Comparison of ENCODE assay signal across 17 mouse cellular contexts in the genomic region with DNA sequence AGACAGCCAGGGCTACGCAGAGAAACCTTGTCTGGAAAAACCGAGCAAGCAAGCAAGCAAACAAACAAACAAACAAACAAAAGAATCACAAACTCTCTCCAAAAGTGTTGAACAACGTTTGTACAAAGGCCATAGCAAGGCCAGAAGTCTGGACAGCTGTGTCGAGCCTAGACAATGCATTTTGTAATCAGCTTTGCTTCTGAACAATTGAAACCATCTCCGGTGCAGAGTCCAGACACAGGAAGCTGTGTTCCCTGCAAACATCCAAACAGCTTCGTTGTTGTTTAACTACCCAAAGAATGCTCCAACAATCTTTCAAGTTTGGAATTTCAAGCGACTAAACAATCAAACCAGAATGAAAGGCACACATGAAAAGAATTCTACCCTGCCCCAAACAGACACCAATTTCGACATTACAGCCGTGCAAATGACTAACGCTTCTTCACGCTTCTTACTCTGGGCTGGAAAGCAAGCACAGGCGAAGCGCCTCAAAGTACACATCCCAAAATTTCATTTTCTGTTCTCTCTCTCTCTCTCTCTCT. TPM values are rescaled to one million over a fixed set of nuclear protein-coding genes. Genes with fewer than 3 reads are reported as not detected.
DNase-seq lines count a peak whose midpoint lies in the region; ATAC-seq and TF ChIP-seq lines count a peak whose summit lies in the region.
"Had no signal": no experiment of that assay in that cellular context is flagged by ENCODE, and none has a peak within 500 bp of the region (broad histone marks: within the 10 kb centered on the region; RNA-seq: fewer than 3 reads in every experiment).

No protein-coding gene starts in this region.

- no peak for DNase-seq in gastrocnemius, adult 2 months
- DNase-seq in gastrocnemius, postnatal 25 days, result no peak
- DNase-seq in kidney, postnatal 14 days, result peak; percentile 46
- peak; percentile 81 for DNase-seq in midbrain, embryonic 11.5 days (ENCODE audit: low spot score, missing footprints)
- peak; percentile 61 for DNase-seq in yolk sac, embryonic 10.5 days (ENCODE audit: low spot score)
- DNase-seq in cerebellum, adult 9-10 months, result no peak
- DNase-seq: cerebellum, adult 11-12 months; gastrocnemius, postnatal 36 days; lung, postnatal 14 days; midbrain, embryonic 14.5 days; thymus, adult 18-20 months had no signal

- no peak for TF ChIP-seq CTCF in gastrocnemius, adult 2 months (IDR thresholded peaks at IDR 0.05)

- H3K36me3 ChIP-seq in kidney, embryonic 16.5 days (ENCODE audit: insufficient read depth, low read length), result no peaks in the 10 kb centered on the region; the same call in 1 of the 2 replicates
- no peaks in the 10 kb centered on the region for H3K36me3 ChIP-seq in midbrain, embryonic 11.5 days (ENCODE audit: control insufficient read depth, insufficient read depth, low read length)
- no peaks in the 10 kb centered on the region for H3K36me3 ChIP-seq in midbrain, embryonic 15.5 days (replicated peaks)
- H3K36me3 ChIP-seq: embryonic facial prominence, embryonic 15.5 days had no signal

- 86% methylated on average over 13 of the region's 13 CpGs for WGBS in kidney, embryonic 16.5 days
- 77% methylated on average over 13 of the region's 13 CpGs for WGBS in midbrain, embryonic 11.5 days
- 75% methylated on average over 13 of the region's 13 CpGs for WGBS in midbrain, embryonic 15.5 days

- no peak overlapping the region for H3K4me2 ChIP-seq in kidney, embryonic 16.5 days (replicated peaks; ENCODE audit: low read depth, low read length)
- H3K4me2 ChIP-seq in midbrain, embryonic 11.5 days, result no peak overlapping the region
- no peak overlapping the region for H3K4me2 ChIP-seq in midbrain, embryonic 15.5 days
- H3K4me2 ChIP-seq: embryonic facial prominence, embryonic 15.5 days had no signal

- H3K9me3 ChIP-seq in kidney, embryonic 16.5 days (ENCODE audit: low read length), result no peaks in the 10 kb centered on the region
- H3K9me3 ChIP-seq in midbrain, embryonic 11.5 days (ENCODE audit: control insufficient read depth, low read length), result no peaks in the 10 kb centered on the region
- no peaks in the 10 kb centered on the region for H3K9me3 ChIP-seq in midbrain, embryonic 15.5 days
- H3K9me3 ChIP-seq: embryonic facial prominence, embryonic 15.5 days had no signal

- intact Hi-C loops in gastrocnemius, adult 2 months (cut with DNase I), result loop anchor here (5.0 kb wide), 1 partner anchor 35 kb away; no protein-coding TSS in a partner anchor

- peaks cover 20% of the 10 kb centered on the region for H3K4me1 ChIP-seq in kidney, embryonic 16.5 days (ENCODE audit: insufficient read depth, low read length)
- H3K4me1 ChIP-seq in midbrain, embryonic 11.5 days (ENCODE audit: control insufficient read depth, insufficient read depth, low read length), result peaks cover 4% of the 10 kb centered on the region
- peaks cover 9% of the 10 kb centered on the region; the same call in 1 of the 2 replicates for H3K4me1 ChIP-seq in midbrain, embryonic 15.5 days
- H3K4me1 ChIP-seq: embryonic facial prominence, embryonic 15.5 days had no signal

- peak overlapping the region; percentile 70 for H3K27ac ChIP-seq in gastrocnemius, adult 2 months
- H3K27ac ChIP-seq in kidney, embryonic 16.5 days (ENCODE audit: low read length), result no peak overlapping the region
- no peak overlapping the region for H3K27ac ChIP-seq in midbrain, embryonic 11.5 days (ENCODE audit: low read depth, low read length)
- no peak overlapping the region for H3K27ac ChIP-seq in midbrain, embryonic 15.5 days
- H3K27ac ChIP-seq: embryonic facial prominence, embryonic 15.5 days had no signal

- no peak overlapping the region for H3K4me3 ChIP-seq in gastrocnemius, adult 2 months
- H3K4me3 ChIP-seq in kidney, embryonic 16.5 days (ENCODE audit: low read length), result no peak overlapping the region
- H3K4me3 ChIP-seq in midbrain, embryonic 11.5 days (ENCODE audit: low read depth, low read length), result no peak overlapping the region
- H3K4me3 ChIP-seq in midbrain, embryonic 15.5 days, result no peak overlapping the region
- H3K4me3 ChIP-seq: embryonic facial prominence, embryonic 15.5 days had no signal

- H3K27me3 ChIP-seq in kidney, embryonic 16.5 days (ENCODE audit: insufficient read depth, low read length), result no peaks in the 10 kb centered on the region
- H3K27me3 ChIP-seq in midbrain, embryonic 11.5 days (ENCODE audit: control insufficient read depth, insufficient read depth, low read length), result no peaks in the 10 kb centered on the region
- no peaks in the 10 kb centered on the region for H3K27me3 ChIP-seq in midbrain, embryonic 15.5 days (replicated peaks)
- H3K27me3 ChIP-seq: embryonic facial prominence, embryonic 15.5 days had no signal

- H3K9ac ChIP-seq in kidney, embryonic 16.5 days (replicated peaks; ENCODE audit: low read length), result no peak overlapping the region
- no peak overlapping the region for H3K9ac ChIP-seq in midbrain, embryonic 11.5 days (ENCODE audit: low read length)
- no peak overlapping the region for H3K9ac ChIP-seq in midbrain, embryonic 15.5 days
- H3K9ac ChIP-seq: embryonic facial prominence, embryonic 15.5 days had no signal

- no peak for ATAC-seq in kidney, embryonic 16.5 days (ENCODE audit: low FRiP score, low TSS enrichment)
- no peak for ATAC-seq in midbrain, embryonic 11.5 days (ENCODE audit: low FRiP score)
- ATAC-seq in midbrain, embryonic 15.5 days (replicated peaks), result no peak
- ATAC-seq: activated CD4-positive, CD25-positive, alpha-beta regulatory T cell, adult 4 months had no signal

RNA-seq across cellular contexts. Expression of a gene that starts 13.6 kb away (rescaled TPM):
- 10 to 100 TPM in 1 of 2 experiments, 1 to 10 TPM in 1; 6.5 to 10.1 TPM for total RNA-seq in gastrocnemius, adult 2 months (2021)
- 1 to 10 TPM; 6.0 to 6.3 TPM for total RNA-seq in gastrocnemius, postnatal 25 days (2021)
- polyA plus RNA-seq in kidney, embryonic 16.5 days (2015; fragmentation: Nextera tagmentation; extraction: Ambion mirVana), result 23.7 and 25.0 TPM in 2 replicates
- 8.9 and 9.2 TPM in 2 replicates for polyA plus RNA-seq in midbrain, embryonic 11.5 days (2014; fragmentation: Nextera tagmentation; extraction: Ambion mirVana)
- polyA plus RNA-seq in midbrain, embryonic 15.5 days (2015; fragmentation: Nextera tagmentation; extraction: Ambion mirVana), result 4.1 and 4.6 TPM in 2 replicates

RNA-seq across cellular contexts. Expression of a gene that starts 33.0 kb away (rescaled TPM):
- total RNA-seq in gastrocnemius, adult 2 months (2021), result 1 to 10 TPM; 2.7 to 3.6 TPM
- 1 to 10 TPM; 3.4 to 5.0 TPM for total RNA-seq in gastrocnemius, postnatal 25 days (2021)
- 13.8 and 15.1 TPM in 2 replicates for polyA plus RNA-seq in kidney, embryonic 16.5 days (2015; fragmentation: Nextera tagmentation; extraction: Ambion mirVana)
- polyA plus RNA-seq in midbrain, embryonic 11.5 days (2014; fragmentation: Nextera tagmentation; extraction: Ambion mirVana), result 13.7 and 17.4 TPM in 2 replicates
- 12.1 and 13.9 TPM in 2 replicates for polyA plus RNA-seq in midbrain, embryonic 15.5 days (2015; fragmentation: Nextera tagmentation; extraction: Ambion mirVana)

RNA-seq across cellular contexts. Expression of a gene that starts 34.5 kb away (rescaled TPM):
- total RNA-seq in gastrocnemius, adult 2 months (2021), result not detected
- total RNA-seq in gastrocnemius, postnatal 25 days (2021), result not detected
- 0.26 and 0.51 TPM in 2 replicates for polyA plus RNA-seq in kidney, embryonic 16.5 days (2015; fragmentation: Nextera tagmentation; extraction: Ambion mirVana)
- 0.19 and 0.30 TPM in 2 replicates for polyA plus RNA-seq in midbrain, embryonic 11.5 days (2014; fragmentation: Nextera tagmentation; extraction: Ambion mirVana)
- 0.78 and 1.2 TPM in 2 replicates for polyA plus RNA-seq in midbrain, embryonic 15.5 days (2015; fragmentation: Nextera tagmentation; extraction: Ambion mirVana)
- total RNA-seq: gastrocnemius, postnatal 36 days; layer of hippocampus, adult 8-10 months; left cerebral cortex, postnatal 36 days had no signal

RNA-seq across cellular contexts. Expression of a gene that starts 50.8 kb away (rescaled TPM):
- 10 to 100 TPM; 11.4 to 15.1 TPM for total RNA-seq in gastrocnemius, adult 2 months (2021)
- 10 to 100 TPM; 11.9 to 12.1 TPM for total RNA-seq in gastrocnemius, postnatal 25 days (2021)
- 36.1 and 40.5 TPM in 2 replicates for polyA plus RNA-seq in kidney, embryonic 16.5 days (2015; fragmentation: Nextera tagmentation; extraction: Ambion mirVana)
- polyA plus RNA-seq in midbrain, embryonic 11.5 days (2014; fragmentation: Nextera tagmentation; extraction: Ambion mirVana), result 22.9 and 23.7 TPM in 2 replicates
- 33.8 and 36.8 TPM in 2 replicates for polyA plus RNA-seq in midbrain, embryonic 15.5 days (2015; fragmentation: Nextera tagmentation; extraction: Ambion mirVana)

RNA-seq across cellular contexts. Expression of a gene that starts 53.0 kb away (rescaled TPM):
- total RNA-seq in gastrocnemius, adult 2 months (2021), result 100 to 1,000 TPM; 169 to 206 TPM
- total RNA-seq in gastrocnemius, postnatal 25 days (2021), result 100 to 1,000 TPM; 130 to 163 TPM
- 5.1 and 7.3 TPM in 2 replicates for polyA plus RNA-seq in kidney, embryonic 16.5 days (2015; fragmentation: Nextera tagmentation; extraction: Ambion mirVana)
- 0.10 and 0.21 TPM in 2 replicates for polyA plus RNA-seq in midbrain, embryonic 11.5 days (2014; fragmentation: Nextera tagmentation; extraction: Ambion mirVana)
- 1.3 and 2.0 TPM in 2 replicates for polyA plus RNA-seq in midbrain, embryonic 15.5 days (2015; fragmentation: Nextera tagmentation; extraction: Ambion mirVana)
- polyA plus RNA-seq: activated CD4-positive, CD25-positive, alpha-beta regulatory T cell, adult 4 months had no signal

Comparison
In these comparisons a context has a peak if more than half of its experiments do, and no peak if none do; other contexts are left out.
1. DNase-seq: peak in kidney, postnatal 14 days (single experiment), midbrain, embryonic 11.5 days (single experiment) and yolk sac, embryonic 10.5 days (single experiment); none in gastrocnemius, adult 2 months (single experiment), gastrocnemius, postnatal 25 days (single experiment) and cerebellum, adult 9-10 months (single experiment).